Mouse (Mus musculus): ENCODE measurements around the gene Rae1.

The Rae1 gene

DNA sequence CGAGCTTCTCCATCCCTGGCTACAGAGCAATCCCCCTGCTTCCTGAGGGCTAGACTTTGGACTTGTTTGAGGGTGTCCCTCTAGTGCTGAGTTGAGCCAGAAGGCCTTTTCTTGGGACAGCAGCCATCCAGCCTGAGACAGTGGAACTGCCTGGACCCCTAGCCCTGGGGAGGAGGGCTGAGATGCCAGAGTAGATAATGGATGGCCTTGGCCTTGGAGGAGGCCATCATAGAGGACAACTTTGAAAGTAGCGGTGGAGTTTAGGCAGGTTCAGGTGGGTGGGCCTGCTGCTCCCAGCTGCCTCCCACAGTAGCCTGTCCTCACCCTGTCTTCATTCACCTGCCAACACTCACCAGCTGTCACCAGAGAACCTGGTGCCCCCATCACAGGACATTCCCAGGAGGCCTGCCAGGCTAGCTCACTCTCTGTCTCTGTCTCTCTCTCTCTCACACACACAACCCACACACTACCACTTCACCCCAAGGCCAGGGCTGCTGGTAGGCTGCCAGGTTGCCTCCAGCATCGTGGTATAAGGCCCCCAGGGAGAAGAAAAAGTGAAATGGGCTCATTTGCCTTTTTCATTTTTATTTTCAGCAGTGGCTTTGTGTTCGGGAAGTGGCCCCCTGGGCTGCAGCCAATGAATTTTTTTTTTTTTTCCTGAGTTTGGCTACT lies 28.0 kb downstream of the Rae1 start:
- no peak for DNase-seq

DNA sequence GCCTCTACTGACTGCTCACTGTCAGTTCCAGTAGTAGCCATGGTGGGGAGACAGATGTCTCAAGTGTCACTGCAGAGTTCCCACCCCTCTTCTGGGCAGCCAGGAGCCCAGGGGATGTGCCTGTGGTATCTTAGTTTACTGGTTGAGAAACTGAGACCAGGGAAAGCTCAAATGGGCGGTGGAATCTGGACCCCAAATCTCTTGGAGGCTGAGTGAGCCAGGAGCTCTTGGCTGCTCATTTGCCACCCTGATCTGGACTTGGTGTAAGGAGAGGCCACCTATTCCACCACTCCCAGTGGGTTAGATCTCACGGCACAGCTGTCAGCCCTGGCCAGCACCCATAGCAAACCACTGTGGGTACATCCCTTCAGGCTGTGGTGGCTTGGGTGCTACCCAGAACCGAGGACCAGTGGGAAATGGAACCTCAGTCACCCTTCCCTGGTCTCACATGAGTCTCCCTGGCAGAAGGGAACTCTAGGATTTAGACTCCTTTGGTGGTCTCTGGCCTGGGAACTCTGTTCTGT lies 28.7 kb downstream of the Rae1 start:
- DNase-seq: no peak

DNA sequence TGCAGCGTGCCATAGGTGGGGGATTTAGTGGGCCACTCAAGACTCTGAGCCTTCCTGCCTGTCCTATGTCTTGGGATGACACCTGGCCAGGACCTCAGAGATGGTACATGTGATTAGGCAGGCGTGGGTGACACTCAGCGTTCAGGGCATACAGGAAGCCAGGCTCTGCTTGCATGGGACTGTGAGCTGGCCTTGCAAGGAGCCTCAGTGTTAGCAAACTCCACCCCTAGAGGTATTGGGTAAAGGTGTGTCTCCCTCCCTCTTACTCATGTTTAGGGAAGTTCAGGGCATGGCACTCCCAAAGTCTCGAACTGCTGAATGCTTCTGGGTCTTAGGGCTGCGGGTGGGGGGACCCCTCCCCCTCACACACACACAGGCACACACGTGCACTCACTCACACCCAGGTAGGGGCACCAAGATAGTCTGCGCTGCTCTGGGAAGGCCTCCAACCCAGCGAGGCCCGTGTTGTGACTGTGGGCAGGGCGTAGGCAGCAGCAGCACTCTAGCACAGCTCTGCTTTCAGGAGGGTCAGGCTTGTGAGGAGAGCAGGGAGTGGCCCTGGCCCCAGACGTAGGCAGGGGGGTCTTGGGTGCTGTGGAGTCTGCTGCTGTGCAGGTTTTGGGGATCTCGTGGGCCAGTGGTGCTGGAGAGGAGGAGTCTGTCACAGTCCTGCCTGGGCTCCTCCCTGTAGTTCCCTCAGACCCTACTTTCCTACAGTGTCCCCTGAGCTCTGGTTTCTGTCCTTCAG lies 30.8 kb downstream of the Rae1 start:
- DNase-seq: no peak

- no peak for DNase-seq
Observed at GRCm38 (mm10) chr2:173033531-173033930, 33.6 kb downstream of the Rae1 start.

DNA sequence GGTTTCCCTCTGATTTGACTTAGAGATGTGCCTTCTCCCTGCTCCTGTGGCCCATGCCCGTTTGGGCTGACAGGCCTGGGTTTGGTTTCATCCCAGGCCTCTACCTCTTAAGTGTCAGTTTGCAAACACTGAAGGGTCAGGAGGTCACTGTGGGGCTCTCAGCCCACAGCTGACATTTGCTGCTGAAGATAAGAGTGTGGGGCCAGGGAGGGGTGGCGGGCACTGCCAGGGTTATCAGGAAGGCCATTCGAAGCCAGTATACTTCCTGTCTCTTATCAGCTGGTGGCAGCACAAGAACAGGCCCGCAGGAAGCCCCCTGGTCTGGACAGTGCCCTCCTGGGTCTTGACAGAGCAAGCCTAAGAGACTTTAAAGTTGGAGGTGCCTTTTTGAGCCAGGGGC lies 35.1 kb downstream of the Rae1 start:
- DNase-seq: no peak

- no peak for DNase-seq
Observed at GRCm38 (mm10) chr2:173035653-173036052, 35.7 kb downstream of the Rae1 start.

GRCm38 (mm10) chr2:173036055-173036454 lies 36.1 kb downstream of the Rae1 start:
- DNase-seq: no peak

- no peak for DNase-seq
Observed at GRCm38 (mm10) chr2:173036611-173037010, 36.7 kb downstream of the Rae1 start.

DNA sequence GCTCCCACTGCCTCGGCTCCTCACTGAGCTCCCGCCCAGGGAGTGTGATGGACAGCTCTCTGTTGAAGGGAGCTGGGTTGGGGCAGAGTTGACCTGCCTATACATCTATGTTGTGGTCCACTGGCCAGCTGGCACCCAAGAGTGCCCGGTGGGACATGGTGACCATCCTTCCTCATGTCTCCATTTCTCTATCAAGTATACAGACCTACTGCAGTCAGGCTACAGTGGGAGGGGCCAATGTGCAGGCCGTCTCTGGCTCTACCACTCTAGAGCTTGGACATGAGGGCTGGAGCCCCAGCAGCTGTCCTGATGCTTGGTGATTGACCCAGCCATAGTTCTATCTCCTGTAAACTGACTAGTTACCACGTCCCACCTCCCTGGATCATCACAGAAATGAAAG lies 37.4 kb downstream of the Rae1 start:
- no peak for DNase-seq

GRCm38 (mm10) chr2:173037827-173038607 lies 38.1 kb downstream of the Rae1 start:
- DNase-seq: no peak

DNA sequence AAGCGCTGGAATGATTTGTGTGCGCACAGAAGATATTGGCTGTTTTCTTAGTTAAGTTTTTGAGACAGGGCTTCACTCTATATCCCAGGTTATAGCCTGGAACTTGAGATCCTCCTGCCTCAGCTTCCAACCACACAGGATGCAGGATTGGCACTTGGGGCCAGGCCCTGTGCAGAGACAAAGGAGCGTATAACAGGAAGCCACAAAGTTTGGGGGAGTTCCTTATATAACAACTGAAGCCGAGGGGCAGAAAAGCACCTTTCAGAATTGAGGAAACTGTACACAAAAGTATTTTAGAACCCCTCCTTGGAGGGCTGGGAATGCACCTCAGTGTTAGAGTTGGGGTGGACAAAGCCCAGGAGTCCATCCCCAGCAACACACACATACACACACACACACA lies 39.1 kb downstream of the Rae1 start:
- DNase-seq: no peak

- DNase-seq: no peak
Observed at GRCm38 (mm10) chr2:173040803-173041202, 40.9 kb downstream of the Rae1 start.

DNA sequence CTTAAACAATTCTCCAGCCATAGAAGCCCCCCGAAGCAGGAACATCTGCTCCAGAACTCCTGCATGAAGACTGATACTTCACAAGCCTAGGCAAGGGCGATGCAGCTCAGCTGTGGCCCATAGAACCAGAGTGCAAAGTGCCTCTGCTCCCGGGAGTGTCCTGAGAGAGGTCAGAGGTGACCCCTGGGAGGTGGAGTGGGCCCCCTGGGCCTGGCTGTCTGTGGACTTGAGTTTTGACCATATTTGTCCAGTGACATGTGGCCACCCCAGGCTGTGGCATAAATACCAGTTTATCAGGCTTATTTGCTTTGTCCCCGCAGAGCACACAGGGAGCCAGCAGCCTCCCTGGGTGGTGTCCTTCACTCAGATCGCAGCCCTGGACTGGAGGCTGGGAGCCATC lies 41.3 kb downstream of the Rae1 start:
- no peak for DNase-seq

GRCm38 (mm10) chr2:173041893-173042292 lies 42.0 kb downstream of the Rae1 start:
- DNase-seq: no peak

GRCm38 (mm10) chr2:173042504-173043162 lies 42.7 kb downstream of the Rae1 start:
- no peak for DNase-seq

DNA sequence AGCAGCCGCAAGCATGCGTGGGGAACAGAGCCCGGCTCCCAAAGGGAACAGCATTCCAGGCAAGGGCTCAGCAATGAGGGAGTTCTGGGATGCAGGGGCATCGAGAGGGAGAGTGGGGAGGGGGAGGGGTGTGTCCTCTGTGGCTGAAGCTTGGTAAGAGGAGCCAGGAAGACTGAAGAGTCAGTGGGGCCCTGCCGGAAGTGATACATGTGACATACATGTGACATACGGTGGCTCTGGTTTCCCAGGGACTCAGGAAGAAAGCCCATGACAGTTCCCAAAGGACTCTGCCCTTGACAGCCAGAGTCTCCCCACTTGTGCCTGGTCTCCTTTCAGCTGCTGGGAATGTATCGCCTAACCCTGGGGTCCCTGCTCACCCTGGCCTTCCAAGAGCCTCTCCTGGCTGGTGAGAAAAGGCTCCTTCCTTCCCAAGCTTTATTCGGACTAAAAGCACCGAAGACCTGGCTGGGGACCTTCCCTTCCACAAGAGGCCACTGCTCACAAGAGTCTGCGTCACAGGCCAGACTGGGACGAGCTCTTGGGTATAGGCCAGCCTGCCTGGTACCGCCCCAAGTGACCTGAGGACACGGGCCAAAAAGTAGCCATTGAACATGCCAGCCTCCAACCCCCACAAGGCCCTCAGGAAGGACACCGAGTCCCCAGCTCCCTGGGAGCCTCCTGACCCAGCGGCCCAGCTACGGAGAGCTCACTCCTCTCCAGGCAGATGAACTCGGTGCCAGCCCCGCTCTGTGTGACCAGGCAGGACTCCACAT lies 44.5 kb downstream of the Rae1 start:
- DNase-seq: peak; percentile 73

DNA sequence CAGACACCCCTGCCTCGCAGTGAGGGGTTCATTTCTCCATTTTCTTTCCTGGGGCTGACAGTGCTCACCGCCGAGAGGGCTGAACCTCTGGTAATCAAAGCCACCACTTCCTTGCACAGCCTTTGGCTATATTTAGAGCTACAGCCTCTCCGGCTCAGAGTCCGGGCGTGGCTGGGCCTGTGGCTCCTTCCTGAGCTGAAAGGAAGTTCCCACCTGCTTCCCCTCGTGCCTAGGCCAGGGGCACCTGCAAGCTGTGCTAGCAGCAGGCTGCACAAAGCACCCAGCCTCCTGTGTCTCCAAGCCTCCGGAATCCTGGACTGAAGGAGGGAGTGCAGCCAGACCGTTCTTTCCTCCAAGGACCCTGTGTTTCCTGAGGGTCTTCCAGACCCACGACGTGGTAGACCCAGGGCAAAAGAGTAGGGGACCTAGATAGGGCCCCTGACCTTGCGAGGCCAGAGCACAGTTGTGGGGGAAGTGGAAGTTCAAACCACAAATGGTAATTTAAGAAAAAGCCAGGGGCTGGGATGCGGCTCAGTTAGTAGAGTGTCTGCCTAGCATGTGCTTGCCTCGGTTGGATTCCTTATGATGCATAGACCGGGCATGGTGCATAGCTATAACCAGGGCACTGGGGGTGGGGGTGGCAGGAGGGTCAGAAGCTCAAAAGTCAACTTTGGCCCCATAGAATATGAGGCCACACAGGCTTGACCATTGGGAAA lies 46.8 kb downstream of the Rae1 start:
- DNase-seq: no peak

- no peak for DNase-seq
Observed at GRCm38 (mm10) chr2:173047471-173047870, 47.6 kb downstream of the Rae1 start.

DNA sequence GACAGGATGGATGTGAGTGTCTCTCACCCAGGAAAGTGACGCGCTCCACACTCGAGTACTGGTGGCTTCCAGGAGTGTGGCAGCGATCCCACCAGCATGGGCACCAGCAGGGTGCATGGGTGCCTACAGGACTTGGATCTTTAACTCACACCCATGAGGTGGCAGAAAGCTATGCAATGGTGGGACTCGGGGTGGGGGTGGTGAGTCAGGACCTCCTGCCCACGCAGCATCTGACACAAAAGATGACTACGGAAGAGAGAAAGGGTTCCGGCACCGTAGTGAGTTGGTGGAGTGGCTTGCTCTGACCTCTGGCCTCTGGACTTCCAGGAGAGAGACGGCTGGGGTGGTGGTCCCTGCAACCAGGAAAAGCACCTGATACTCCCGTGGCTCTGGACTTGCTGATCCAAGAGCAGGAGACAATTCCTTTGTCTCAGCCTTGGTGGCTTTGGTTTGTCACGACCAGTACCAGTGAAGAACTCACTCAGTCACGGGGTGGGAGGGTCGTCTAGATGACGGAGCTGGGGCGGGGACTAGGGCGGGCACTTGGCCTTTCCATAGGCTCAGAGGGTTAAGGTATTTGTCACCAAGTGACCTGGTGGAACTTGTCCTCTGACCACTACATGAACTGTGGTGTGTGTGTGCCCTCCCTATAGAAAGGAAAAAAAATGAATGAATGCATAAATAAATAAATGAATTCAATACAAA lies 48.3 kb downstream of the Rae1 start:
- DNase-seq: no peak

GRCm38 (mm10) chr2:173049231-173049630 lies 49.3 kb downstream of the Rae1 start:
- no peak for DNase-seq

DNA sequence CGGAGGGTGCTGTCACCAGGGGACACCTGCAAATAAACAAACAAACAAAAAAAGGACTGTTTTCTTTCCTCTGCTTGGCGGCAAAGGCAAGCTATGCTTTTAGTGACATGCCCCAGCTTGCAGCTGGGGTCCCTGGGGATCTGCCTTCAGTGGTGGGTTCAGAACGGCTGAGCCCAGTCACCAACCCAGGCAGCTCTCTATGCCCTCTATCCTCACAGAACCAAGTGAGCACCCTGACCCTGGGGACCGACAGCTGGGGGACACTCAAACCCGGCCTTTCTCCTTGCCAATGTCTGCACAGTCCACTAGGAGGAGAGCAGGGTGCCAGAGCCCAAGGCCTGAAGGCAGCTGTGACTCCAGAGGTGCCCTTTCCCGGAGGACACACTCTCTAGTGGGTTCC lies 49.9 kb downstream of the Rae1 start:
- no peak for DNase-seq

Data from kidney, adult 18-20 months (tissue).